Mouse (Mus musculus) cerebellum, postnatal 14 days (tissue): ENCODE data around the gene Mroh3.

Source experiments
- DNase-seq, 2 experiments: peaks; one replicate each; pipeline ENCODE4 v3.0.0; 2021; ENCODE audit warnings: mixed read lengths in 2 of 2

Mroh3 gene

GRCm38 (mm10) chr1:136156304-136156703, 56.3 kb downstream of the Mroh3 start:
- DNase-seq = no peak

- DNase-seq = no peak
Measured at GRCm38 (mm10) chr1:136151371-136151770, 61.3 kb downstream of the Mroh3 start.

GRCm38 (mm10) chr1:136149702-136150101, 62.9 kb downstream of the Mroh3 start:
- no peak for DNase-seq

GRCm38 (mm10) chr1:136143514-136143913, 69.1 kb downstream of the Mroh3 start:
- no peak for DNase-seq

- DNase-seq = peak in 1 of 2 experiments; percentile 48
Measured at GRCm38 (mm10) chr1:136142336-136142735, 70.3 kb downstream of the Mroh3 start.

- DNase-seq = no peak
Measured at GRCm38 (mm10) chr1:136141176-136141950, 71.3 kb downstream of the Mroh3 start.

GRCm38 (mm10) chr1:136139990-136140640, 72.5 kb downstream of the Mroh3 start:
- peak; percentile 90 to 91 for DNase-seq

- no peak for DNase-seq
Measured at GRCm38 (mm10) chr1:136138191-136138830, 74.3 kb downstream of the Mroh3 start.

- DNase-seq = peak; percentile 59 to 77
Measured at GRCm38 (mm10) chr1:136137575-136137974, 75.1 kb downstream of the Mroh3 start.

GRCm38 (mm10) chr1:136137071-136137531, 75.5 kb downstream of the Mroh3 start:
- no peak for DNase-seq

GRCm38 (mm10) chr1:136136547-136136946, 76.1 kb downstream of the Mroh3 start:
- DNase-seq = no peak

- DNase-seq = no peak
Measured at GRCm38 (mm10) chr1:136135777-136136444, 76.7 kb downstream of the Mroh3 start.

- DNase-seq = no peak
Measured at GRCm38 (mm10) chr1:136135046-136135445, 77.6 kb downstream of the Mroh3 start.

- no peak for DNase-seq
Measured at GRCm38 (mm10) chr1:136134547-136134946, 78.1 kb downstream of the Mroh3 start.

- DNase-seq = peak; percentile 78 to 81
Measured at GRCm38 (mm10) chr1:136133570-136134240, 78.9 kb downstream of the Mroh3 start.

- peak in 1 of 2 experiments; percentile 50 for DNase-seq
Measured at GRCm38 (mm10) chr1:136132386-136133201, 80.0 kb downstream of the Mroh3 start.
